Mouse (Mus musculus): ENCODE results near the gene Fgf11.
A peak's percentile ranks its signal among the peaks of the same experiment; 100 is the strongest.

Gene Fgf11

GRCm38 (mm10) chr11:69784793-69785272 lies 16.8 kb downstream of the Fgf11 start:
- DNase-seq (ENCODE audit: low spot score in 2 of 2): no peak

GRCm38 (mm10) chr11:69781828-69782227 lies 19.8 kb downstream of the Fgf11 start:
- DNase-seq (ENCODE audit: low spot score in 2 of 2): no peak

GRCm38 (mm10) chr11:69778985-69779384 lies 22.7 kb downstream of the Fgf11 start:
- DNase-seq (ENCODE audit: low spot score in 2 of 2): no peak

DNA sequence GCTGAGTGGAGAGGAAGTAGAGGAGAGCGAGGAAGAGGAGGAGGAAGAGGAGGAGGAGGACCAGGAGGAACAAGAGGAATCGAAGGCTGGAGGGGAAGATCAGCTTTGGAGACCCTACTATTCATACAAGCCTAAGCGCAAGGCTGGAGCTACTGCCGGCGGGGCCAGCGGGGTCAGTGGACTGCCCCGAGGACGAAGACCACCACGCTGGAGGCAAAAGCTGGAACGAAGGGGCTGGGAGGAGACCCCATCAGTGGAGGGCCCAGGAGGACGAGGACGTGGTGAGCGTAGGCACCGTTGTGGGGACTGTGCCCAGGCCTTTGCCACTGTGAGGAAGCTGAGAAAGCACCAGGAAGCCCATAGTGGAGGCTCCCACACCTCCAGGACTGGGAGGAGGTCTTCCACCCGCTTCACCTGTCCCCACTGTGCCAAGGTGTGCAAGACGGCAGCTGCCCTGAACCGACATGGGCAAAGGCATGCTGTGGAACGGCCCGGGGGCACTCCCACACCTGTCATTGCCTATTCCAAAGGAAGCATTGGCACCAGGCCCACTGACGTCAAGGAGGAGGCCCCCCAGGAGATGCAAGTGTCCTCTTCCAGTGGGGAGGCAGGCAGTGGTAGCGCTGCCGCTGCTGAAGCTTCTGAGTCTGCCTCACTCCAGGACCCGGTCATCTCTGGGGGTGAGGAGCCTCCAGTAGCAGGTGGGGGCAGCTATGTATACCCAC lies 23.2 kb downstream of the Fgf11 start:
- DNase-seq (ENCODE audit: low spot score in 2 of 2): no peak

- DNase-seq (ENCODE audit: low spot score in 2 of 2): no peak
These were observed 24.0 kb downstream of the Fgf11 start for GRCm38 (mm10) chr11:69777504-69778257.

- DNase-seq (ENCODE audit: low spot score in 2 of 2): no peak
These were observed 25.2 kb downstream of the Fgf11 start for GRCm38 (mm10) chr11:69776488-69776887.

GRCm38 (mm10) chr11:69775716-69776115 lies 25.9 kb downstream of the Fgf11 start:
- DNase-seq (ENCODE audit: low spot score in 2 of 2): no peak

DNA sequence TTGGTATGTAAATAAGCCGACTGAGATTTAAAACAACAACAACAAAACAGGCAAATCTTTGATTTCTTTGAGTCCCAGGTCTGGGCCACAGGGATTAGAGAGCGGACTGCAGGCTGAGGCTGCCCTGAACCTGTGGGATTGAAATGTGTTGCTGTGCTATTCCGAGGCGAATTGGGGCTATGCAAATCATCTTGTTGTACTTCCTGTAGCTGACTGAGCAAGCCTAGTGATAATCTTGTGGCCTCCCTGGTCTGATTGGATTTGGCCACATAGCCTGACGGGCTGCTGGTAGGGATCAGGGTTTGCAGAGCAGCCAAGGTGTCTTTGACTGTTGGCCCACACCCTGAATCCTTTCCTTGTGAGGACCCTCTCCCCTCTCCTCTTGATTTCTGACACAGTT lies 26.7 kb downstream of the Fgf11 start:
- DNase-seq (ENCODE audit: low spot score in 2 of 2): no peak

DNA sequence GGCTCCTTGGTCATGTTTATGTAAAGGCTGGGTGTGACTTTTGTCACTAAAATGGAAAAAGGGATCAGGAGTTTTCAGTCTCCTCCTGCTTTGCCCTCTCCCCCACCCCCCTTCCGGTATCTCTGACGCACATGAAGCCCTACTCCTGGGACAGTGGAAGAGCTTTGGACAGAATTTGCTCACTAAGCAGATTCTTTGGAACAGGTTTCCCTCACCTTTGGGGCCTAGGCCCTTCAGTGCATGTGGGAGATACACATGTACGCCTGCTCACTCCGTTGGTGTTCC lies 34.1 kb downstream of the Fgf11 start:
- no peak for DNase-seq (ENCODE audit: low spot score in 2 of 2)

DNA sequence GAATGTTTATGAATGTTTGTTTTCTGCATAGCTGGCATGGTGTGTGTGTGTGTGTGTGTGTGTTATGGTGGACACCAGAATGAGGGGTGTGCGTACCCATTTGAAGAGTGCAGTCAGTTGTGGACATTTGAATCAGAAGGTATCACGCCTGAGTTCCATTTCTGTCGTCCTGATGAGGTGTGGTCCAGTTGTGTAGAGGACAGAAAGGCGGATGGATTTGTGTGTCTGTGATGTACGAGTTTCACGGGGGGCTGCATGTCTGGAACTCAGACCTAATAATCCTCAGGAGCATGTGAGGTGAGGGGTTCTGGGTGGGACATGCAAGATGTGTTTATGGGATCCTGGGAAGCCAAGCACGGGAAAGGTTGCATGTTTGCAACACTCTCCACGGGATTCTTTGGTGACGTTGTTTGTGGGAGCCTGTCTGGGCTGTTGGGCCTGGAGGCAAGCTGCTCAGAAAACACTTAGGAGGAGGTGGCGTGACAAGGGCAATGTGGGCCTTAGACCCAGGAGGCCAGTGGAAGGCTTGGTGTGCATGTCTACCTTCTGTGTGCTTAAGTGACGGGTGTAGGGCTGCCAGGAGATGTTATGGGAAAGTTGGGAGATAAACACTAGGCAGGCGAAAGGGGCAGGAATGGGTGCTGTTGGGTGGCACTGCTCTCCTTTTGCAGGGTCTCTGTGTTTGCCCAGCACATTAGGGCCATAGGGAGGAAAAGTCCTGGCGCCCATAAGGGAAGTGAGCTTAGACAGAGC lies 34.6 kb downstream of the Fgf11 start:
- no peak for DNase-seq (ENCODE audit: low spot score in 2 of 2)

GRCm38 (mm10) chr11:69766126-69766609 lies 35.5 kb downstream of the Fgf11 start:
- peak; percentile 71 to 77 for DNase-seq (ENCODE audit: low spot score in 2 of 2)

GRCm38 (mm10) chr11:69765221-69766125 lies 36.2 kb downstream of the Fgf11 start, which contains the start of gene Zbtb4:
Gene Zbtb4, plus strand, starts transcription at chr11:69765912.
- DNase-seq (ENCODE audit: low spot score in 2 of 2): peak in 1 of 2 experiments; percentile 32

DNA sequence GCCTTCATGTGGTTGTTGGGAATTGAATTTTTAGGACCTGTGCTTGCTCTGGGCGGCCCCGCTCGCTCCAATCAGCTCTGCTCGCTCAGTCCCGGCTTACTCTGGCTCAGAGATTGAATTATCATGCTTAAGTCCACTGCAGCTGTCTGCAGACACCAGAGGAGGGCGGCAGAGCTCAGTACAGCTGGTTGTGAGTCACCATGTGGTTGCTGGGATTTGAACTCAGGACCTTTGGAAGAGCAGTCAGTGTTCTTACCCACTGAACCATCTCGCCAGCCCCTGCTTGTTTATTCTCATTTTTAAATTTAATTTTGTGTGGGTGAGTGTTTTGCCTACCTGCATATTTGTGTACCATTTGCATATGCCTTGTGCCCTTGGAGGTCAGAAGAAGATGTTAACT lies 38.1 kb downstream of the Fgf11 start:
- no peak for DNase-seq (ENCODE audit: low spot score in 2 of 2)

GRCm38 (mm10) chr11:69761868-69762267 lies 39.8 kb downstream of the Fgf11 start, which contains the start of gene Slc35g3:
Gene Slc35g3, minus strand, starts transcription at chr11:69761968.
- no peak for DNase-seq (ENCODE audit: low spot score in 2 of 2)

GRCm38 (mm10) chr11:69760901-69761200 lies 40.8 kb downstream of the Fgf11 start:
- no peak for DNase-seq (ENCODE audit: low spot score in 2 of 2)

- DNase-seq (ENCODE audit: low spot score in 2 of 2): no peak
These were observed 41.3 kb downstream of the Fgf11 start for GRCm38 (mm10) chr11:69760160-69760900.

GRCm38 (mm10) chr11:69758971-69759721 lies 42.5 kb downstream of the Fgf11 start:
- peak; percentile 81 to 82 for DNase-seq (ENCODE audit: low spot score in 2 of 2)

DNA sequence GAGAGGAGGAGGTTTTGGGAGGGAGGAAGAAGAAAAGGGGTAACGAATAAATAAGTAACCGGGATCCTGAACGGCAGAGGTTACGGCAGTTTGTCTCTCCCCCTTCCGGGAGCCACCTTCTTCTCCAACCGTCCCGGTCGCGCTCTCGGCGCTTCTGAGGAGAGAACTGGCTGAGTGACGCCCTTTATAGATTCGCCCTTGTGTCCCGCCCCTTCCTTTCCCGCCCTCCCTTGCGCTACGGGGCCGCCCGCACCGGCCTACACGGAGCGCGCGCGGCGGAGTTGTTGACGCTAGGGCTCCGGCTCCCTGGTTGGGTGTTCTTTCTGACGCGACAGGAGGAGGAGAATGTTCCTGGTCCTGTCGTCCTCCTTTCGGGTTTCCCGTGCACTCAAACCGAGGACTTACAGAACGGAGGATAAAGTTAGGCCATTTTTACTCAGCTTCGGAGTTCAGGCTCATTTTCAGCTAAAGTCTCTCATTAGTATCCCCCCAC lies 43.1 kb downstream of the Fgf11 start, which contains the start of gene Polr2a:
Gene Polr2a, minus strand, starts transcription at position 160 of the 493 bp plus-strand sequence.
- peak; percentile 96 to 97 for DNase-seq (ENCODE audit: low spot score in 2 of 2)

DNA sequence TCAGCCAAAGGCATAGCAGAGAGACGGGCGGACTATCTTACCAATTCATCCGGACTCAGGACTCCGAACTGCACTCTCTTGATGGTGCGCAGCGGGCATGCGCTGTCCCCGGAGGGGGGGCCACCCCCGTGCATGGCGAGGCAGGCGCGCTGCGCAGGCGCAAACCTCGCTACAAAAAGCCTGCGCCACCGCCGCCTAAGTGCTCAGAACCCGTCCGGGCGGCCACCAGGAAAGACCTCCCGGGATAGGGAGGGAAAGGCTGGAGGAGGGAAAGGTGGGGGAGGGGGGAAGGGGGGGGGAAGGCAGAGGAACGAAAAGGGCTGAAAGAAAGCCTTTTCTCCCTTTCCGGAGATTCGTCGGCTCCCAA lies 43.6 kb downstream of the Fgf11 start:
- peak; percentile 95 for DNase-seq (ENCODE audit: low spot score in 2 of 2)
